Mouse (Mus musculus) heart, postnatal 36 days (tissue): ENCODE results near the gene Rarg. TPM values are rescaled to one million over a fixed set of nuclear protein-coding genes. Genes with fewer than 3 reads are reported as not detected.

Experiments used
- DNase-seq, 2 experiments: peaks; one replicate each; pipeline ENCODE4 v3.0.0; 2021 to 2022
- intact Hi-C: fragments of 180-260 bp; cut with DNase I; formaldehyde crosslinking; loops from one replicate; pipeline ENCODE4 v1.15.1; 2025
- total RNA-seq, 2 experiments: library from RNA; stranded (reverse); gene quantifications; 2 replicates each; pipeline ENCODE4 v1.2.3; 2021

Rarg gene
- total RNA-seq, 2 experiments from 2014 or later: 20.0 to 21.9 TPM

DNA sequence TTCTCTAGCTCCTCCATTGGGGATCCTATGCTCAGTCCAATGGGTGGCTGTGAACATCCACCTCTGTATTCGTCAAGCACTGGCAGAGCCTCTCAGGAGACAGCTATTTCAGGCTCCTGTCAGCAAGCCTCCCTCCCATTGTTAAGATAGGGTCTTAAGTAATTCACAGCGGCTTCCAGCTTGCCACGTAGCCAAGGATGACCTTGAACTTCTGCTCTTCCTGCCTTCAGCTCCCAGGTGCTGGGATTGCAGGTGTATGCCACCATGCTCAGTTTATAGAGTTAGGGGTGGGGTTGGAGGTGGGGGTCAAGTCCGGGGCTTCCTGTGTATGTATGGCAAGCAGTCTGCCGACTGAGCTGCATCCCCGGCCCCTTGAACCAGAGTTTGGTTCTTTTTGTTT is 45.4 kb downstream of the Rarg start:
- no peak for DNase-seq
- intact Hi-C loops: no loop called here

DNA sequence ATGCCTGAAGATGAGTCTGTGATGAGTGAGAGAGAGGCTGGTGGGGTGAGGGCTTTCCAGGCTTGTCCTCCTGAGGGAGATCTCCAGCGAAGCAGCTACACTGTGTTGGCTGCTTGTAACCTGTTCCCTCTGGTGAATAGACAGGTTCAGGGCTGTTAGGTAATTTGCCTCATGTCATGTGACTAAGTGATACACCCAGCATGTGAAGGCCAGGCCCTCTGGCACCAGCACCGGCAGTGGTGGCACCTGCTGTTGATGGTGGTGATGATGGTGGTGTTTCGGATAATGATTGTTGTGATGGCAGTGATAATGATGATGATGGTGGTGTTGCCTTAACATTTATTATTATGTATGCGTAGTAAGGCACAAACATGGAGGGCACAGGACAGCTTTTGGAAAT is 46.5 kb downstream of the Rarg start:
- no peak for DNase-seq

DNA sequence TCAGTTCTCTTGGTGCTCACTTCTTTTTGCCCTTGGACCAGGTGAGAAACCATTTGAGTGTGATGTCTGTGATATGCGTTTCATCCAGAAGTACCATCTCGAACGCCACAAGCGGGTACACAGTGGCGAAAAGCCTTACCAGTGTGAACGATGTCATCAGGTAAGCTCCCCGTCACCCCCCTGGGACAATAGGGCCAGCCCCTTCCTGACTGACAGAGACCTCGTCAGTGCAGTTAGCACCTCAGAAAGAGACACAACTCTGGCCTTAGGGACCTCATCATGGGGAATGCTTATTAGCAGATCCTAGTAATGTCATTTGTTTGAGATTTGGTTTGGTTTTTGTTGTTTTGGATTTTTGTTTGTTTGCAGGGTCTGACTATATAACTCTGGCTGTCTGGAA is 48.2 kb downstream of the Rarg start:
- intact Hi-C loops: no loop called here
- DNase-seq: no peak

More for the DNA sequence above, 46.5 kb downstream of the Rarg start:
- intact Hi-C loops: no loop called here

GRCm38 (mm10) chr15:102208092-102208561 is 49.2 kb downstream of the Rarg start:
- intact Hi-C loops: no loop called here
- no peak for DNase-seq

DNA sequence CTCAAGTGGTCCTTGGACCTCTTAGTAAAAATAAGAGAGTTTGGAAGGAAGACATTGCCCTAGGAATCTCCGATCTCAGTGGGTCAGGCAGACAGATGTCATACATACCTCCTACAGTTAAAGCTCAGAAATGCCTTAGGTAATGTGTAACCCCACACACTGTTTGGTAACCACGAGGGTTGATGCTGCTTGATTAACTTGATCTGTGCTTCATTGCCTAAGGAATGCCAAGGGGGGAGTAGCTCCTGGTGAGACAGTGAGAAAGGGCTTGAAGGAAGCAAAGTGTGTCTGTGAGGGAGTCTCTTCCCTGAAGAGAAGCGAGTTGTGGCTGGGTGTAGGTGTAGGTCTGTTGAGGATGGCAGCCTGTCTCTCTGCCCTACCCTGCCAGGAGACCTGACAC is 50.0 kb downstream of the Rarg start:
- no peak for DNase-seq
- intact Hi-C loops: no loop called here

GRCm38 (mm10) chr15:102205779-102206178 is 51.5 kb downstream of the Rarg start:
- intact Hi-C loops: no loop called here
- DNase-seq: no peak

DNA sequence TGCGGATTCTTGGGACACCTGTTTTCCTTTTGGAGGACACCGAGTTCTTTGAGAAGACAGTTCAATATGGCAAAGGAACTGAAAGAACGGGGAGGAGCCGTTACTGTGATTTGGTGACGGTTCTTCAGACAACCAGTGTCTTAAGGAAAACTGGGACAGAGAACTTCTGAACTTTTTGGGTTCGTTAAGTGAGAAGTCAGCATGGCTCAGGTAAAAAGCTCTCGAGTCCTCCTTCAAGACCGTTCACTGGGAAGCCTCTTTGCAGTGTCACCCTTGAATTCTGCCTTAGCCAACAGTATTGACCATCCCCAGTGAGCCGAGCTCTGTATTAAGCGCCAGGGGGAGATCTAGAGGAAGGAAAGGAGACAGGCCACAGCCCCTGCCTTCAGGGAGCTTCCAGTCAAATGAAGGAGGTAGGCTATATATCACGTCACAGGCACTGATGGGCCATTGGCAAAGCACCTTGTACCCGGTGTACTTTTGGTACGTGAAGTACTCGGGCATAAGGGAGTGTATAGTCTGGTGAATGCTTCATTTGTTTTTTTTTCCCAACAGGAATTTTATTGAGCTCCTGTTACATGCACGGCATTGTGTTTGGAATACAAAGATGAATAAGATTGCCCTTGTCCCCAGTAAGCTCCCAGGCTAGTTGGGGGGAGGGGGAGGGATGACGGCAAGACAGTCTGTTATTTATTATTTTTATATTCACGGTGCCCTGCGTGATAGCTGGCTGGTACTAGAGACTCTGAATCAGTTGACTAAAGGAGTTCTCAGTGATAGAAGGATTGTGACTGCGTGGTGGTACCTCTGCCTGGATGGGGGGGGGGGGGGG is 52.4 kb downstream of the Rarg start, which contains the start of gene Csad:
Csad (minus strand) TSS at position 51 of the 832 bp plus-strand sequence.
- intact Hi-C loops: no loop called here
- no peak for DNase-seq

- DNase-seq: peak in 1 of 2 experiments; percentile 71
- intact Hi-C loops: loop anchor here (2.0 kb wide), 1 partner anchor 75 kb away; the partner anchor contains the start of gene Mfsd5
Observed at GRCm38 (mm10) chr15:102203835-102204381, 53.4 kb downstream of the Rarg start.

- intact Hi-C loops: loop anchor here (2.0 kb wide), 1 partner anchor 76 kb away; the partner anchor contains the start of gene Mfsd5
- peak; percentile 90 to 92 for DNase-seq
Observed at GRCm38 (mm10) chr15:102202971-102203834, 54.1 kb downstream of the Rarg start, which contains the start of gene Zfp740. Gene Zfp740 (plus strand): TSS chr15:102203249.

- DNase-seq: no peak
- intact Hi-C loops: no loop called here
Observed at GRCm38 (mm10) chr15:102198841-102199240, 58.5 kb downstream of the Rarg start.

DNA sequence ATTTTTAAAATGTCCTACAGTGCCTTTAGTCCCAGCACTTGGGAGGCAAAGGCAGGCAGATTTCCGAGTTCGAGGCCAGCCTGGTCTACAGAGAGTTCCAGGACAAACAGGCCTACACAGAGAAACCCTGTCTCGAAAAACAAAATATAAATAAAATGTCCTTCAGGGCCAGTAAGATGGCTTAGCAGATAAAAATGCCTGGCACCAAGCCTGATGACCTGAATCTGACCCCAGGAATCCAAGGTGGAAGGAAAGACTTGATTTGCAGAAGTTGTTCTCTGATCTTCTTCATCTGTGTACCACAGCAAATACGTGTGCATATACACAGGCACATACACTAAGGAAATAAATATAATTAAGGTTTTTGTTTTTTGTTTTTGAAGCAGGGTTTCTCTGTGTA is 61.9 kb downstream of the Rarg start:
- DNase-seq: no peak
- intact Hi-C loops: no loop called here

DNA sequence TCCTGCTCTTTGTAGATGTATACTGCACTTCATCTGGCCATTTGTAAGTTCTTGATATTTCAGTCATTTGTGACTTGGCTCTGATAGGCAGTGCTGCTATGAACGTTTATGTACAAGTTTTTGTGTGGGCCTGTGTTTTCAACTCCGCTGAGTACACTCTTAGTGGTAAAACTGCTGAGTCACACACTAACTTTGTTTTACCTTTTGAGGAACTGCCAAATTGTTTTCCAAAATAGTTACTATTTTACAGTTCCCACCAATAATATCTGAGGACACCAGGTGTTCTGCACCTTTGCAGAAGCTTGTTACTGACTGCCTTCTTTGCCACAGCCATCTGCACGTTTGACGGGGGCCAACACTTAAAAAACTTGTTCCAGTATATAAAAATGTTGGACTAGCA is 62.9 kb downstream of the Rarg start:
- no peak for DNase-seq
- intact Hi-C loops: no loop called here

- DNase-seq: no peak
- intact Hi-C loops: no loop called here
Observed at GRCm38 (mm10) chr15:102193652-102194051, 63.7 kb downstream of the Rarg start.

- DNase-seq: no peak
- intact Hi-C loops: no loop called here
Observed at GRCm38 (mm10) chr15:102192820-102193386, 64.4 kb downstream of the Rarg start.

- no peak for DNase-seq
- intact Hi-C loops: no loop called here
Observed at GRCm38 (mm10) chr15:102192271-102192812, 65.0 kb downstream of the Rarg start.

DNA sequence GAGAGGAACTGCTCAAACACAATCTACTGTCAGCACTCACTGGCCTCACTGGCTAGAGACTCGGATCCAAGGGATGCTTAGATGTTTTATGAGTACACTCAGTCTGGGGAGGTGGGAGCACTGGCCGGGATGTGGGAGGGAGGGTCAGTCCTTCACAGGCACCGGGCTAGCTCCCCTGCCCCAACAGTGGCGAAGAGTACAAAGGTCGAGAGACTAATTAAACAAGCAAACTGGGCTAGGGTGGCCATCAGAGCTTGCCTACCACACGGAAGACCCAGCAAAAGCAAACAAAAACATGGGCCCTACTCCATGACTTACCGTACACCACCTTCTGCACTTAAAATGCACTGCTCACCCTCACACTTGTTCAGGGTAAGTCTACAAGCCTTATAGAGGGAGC is 65.6 kb downstream of the Rarg start:
- no peak for DNase-seq
- intact Hi-C loops: no loop called here

DNA sequence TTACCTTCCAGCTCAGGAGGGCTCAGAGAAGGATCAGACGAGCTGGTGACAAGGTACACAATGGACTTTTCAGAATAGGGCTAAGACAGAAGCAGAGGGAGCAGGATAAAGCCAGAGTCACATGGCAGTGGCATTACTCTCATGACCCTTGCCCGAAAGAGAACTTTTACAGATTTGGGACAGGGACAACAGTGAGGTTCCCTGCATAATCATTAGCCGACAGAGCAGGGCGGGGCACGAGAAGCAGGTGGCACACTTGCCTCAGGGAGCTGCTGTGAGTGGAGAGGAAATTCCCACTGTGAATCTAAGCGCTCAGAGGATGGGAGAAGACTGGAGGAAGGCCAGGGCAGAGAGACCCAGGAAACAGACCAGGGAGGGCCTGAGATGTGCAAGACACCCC is 68.4 kb downstream of the Rarg start:
- no peak for DNase-seq
- intact Hi-C loops: no loop called here

GRCm38 (mm10) chr15:102188096-102188495 is 69.2 kb downstream of the Rarg start:
- intact Hi-C loops: no loop called here
- DNase-seq: peak; percentile 47 to 53

- intact Hi-C loops: no loop called here
- no peak for DNase-seq
Observed at GRCm38 (mm10) chr15:102186239-102186638, 71.1 kb downstream of the Rarg start.
